Mouse (Mus musculus) lung, adult 2 months (tissue): Measurements from ENCODE around the gene Ankra2.

Source experiments
- CTCF ChIP-seq: fragments of 200-500 bp; IDR thresholded peaks from 2 replicates; pipeline ENCODE4 v1.5.1; 2011; ENCODE audit warnings: mild to moderate bottlenecking, low read length, control low read depth; ENCODE audit not compliant: insufficient read depth
- POLR2A ChIP-seq: fragments of 200-500 bp; IDR thresholded peaks from 2 replicates; pipeline ENCODE4 v1.6.1; 2011; ENCODE audit warnings: low read depth, mild to moderate bottlenecking, control low read depth, low read length, borderline replicate concordance; ENCODE audit errors: extremely low read depth

GRCm38 (mm10) chr13:98316140-98316479 lies 53.2 kb downstream of the Ankra2 start:
- TF ChIP-seq CTCF = no peak
- TF ChIP-seq POLR2A = no peak
